In genomic region chr9:64340351-64341253, GRCm38 (mm10) we compare ENCODE assay signal across 8 mouse cellular contexts. TPM values are rescaled to one million over a fixed set of nuclear protein-coding genes. Genes with fewer than 3 reads are reported as not detected.
DNase-seq lines count a peak whose midpoint lies in the region; ATAC-seq and TF ChIP-seq lines count a peak whose summit lies in the region.

No protein-coding gene starts in this region.

- no peaks in the 10 kb centered on the region for H3K27me3 ChIP-seq in hindbrain, postnatal 0 days (ENCODE audit: insufficient read depth, low read length)

- H3K9me3 ChIP-seq in hindbrain, postnatal 0 days (ENCODE audit: low read length) = no peaks in the 10 kb centered on the region

- 0 out of 2 replicates have a peak, but pooled peaks cover 4% of the 10 kb centered on the region for H3K4me1 ChIP-seq in hindbrain, postnatal 0 days (ENCODE audit: insufficient read depth, low read length)

- WGBS in hindbrain, postnatal 0 days = under 1% methylated on average over 82 of the region's 85 CpGs

- intact Hi-C loops in gastrocnemius, adult 2 months (cut with DNase I) = no loop called here

- peaks cover 8% of the 10 kb centered on the region; the same call in 1 of the 2 replicates for H3K36me3 ChIP-seq in hindbrain, postnatal 0 days (ENCODE audit: insufficient read depth, low read length)

- peak overlapping the region; percentile 99 for H3K9ac ChIP-seq in hindbrain, postnatal 0 days (replicated peaks; ENCODE audit: low read length)

- DNase-seq in ZHBTc4 (ENCODE audit: low read depth, low spot score) = peak; percentile 83
- peak; percentile 41 to 72 for DNase-seq in cerebellum, postnatal 4 days (ENCODE audit: low spot score in 2 of 2)
- DNase-seq in gastrocnemius, adult 2 months = peak; percentile 82
- peak; percentile 83 for DNase-seq in hindbrain, postnatal 0 days (ENCODE audit: low spot score)
- peak; percentile 63 to 69 for DNase-seq in left cerebral cortex, adult 18-20 months (ENCODE audit: low spot score in 2 of 2)
- peak; percentile 85 to 89 for DNase-seq in lung, postnatal 4 days
- DNase-seq in retina, postnatal 1 day = peak; percentile 89
- peak; percentile 79 for DNase-seq in thymus, postnatal 4 days

- TF ChIP-seq CTCF in gastrocnemius, adult 2 months (IDR thresholded peaks at IDR 0.05) = peak; percentile 18; the same call in 1 of the 2 replicates
- peak; percentile 43 for TF ChIP-seq CTCF in hindbrain, postnatal 0 days (IDR thresholded peaks at IDR 0.05; ENCODE audit: low read depth)

- peak; percentile 93 for ATAC-seq in hindbrain, postnatal 0 days

- peak overlapping the region; percentile 75 for H3K4me2 ChIP-seq in hindbrain, postnatal 0 days (ENCODE audit: low read depth, low read length)

- peak overlapping the region; percentile 94 for H3K4me3 ChIP-seq in gastrocnemius, adult 2 months
- peak overlapping the region; percentile 63 for H3K4me3 ChIP-seq in hindbrain, postnatal 0 days (ENCODE audit: low read length)

- peak overlapping the region; percentile 98 for H3K27ac ChIP-seq in gastrocnemius, adult 2 months
- H3K27ac ChIP-seq in hindbrain, postnatal 0 days = peak overlapping the region; percentile 100

RNA-seq across cellular contexts. Expression of gene Dis3l, which starts 0.5 kb away (rescaled TPM):
- total RNA-seq in gastrocnemius, adult 2 months (2021) = 10 to 100 TPM; 21.0 to 26.9 TPM
- total RNA-seq in hindbrain, postnatal 0 days (2014; rRNA removed) = 15.3 and 20.9 TPM in 2 replicates
- 15.7 and 16.0 TPM in 2 replicates for polyA plus RNA-seq in hindbrain, postnatal 0 days (2015; fragmentation: Nextera tagmentation; extraction: Ambion mirVana)
- 10 to 100 TPM; 27.5 to 28.2 TPM for total RNA-seq in left cerebral cortex, adult 18-20 months (2021)

RNA-seq across cellular contexts. Expression of gene Megf11, which starts 44.8 kb away (rescaled TPM):
- under 1 TPM; 0.25 to 0.46 TPM for total RNA-seq in gastrocnemius, adult 2 months (2021)
- 38.2 and 42.0 TPM in 2 replicates for total RNA-seq in hindbrain, postnatal 0 days (2014; rRNA removed)
- polyA plus RNA-seq in hindbrain, postnatal 0 days (2015; fragmentation: Nextera tagmentation; extraction: Ambion mirVana) = 15.9 and 16.1 TPM in 2 replicates
- 10 to 100 TPM; 10.2 to 11.3 TPM for total RNA-seq in left cerebral cortex, adult 18-20 months (2021)

RNA-seq across cellular contexts. Expression of gene Tipin, which starts 59.2 kb away (rescaled TPM):
- total RNA-seq in gastrocnemius, adult 2 months (2021) = 10 to 100 TPM in 1 of 2 experiments, 1 to 10 TPM in 1; 7.9 to 10.3 TPM
- 40.3 and 83.7 TPM in 2 replicates for total RNA-seq in hindbrain, postnatal 0 days (2014; rRNA removed)
- polyA plus RNA-seq in hindbrain, postnatal 0 days (2015; fragmentation: Nextera tagmentation; extraction: Ambion mirVana) = 97.0 and 101 TPM in 2 replicates
- 10 to 100 TPM; 12.9 to 13.8 TPM for total RNA-seq in left cerebral cortex, adult 18-20 months (2021)

Comparison
In these comparisons a context has a peak if more than half of its experiments do, and no peak if none do; other contexts are left out.
1. Peak in every context shown above with its lines: DNase-seq, ATAC-seq, H3K4me3 ChIP-seq and H3K27ac ChIP-seq.
2. RNA of gene Megf11, which starts 44.8 kb away (total RNA-seq): 38.2 to 42.0 TPM in hindbrain, postnatal 0 days and 10.2 to 11.3 TPM in left cerebral cortex, adult 18-20 months; 0.25 to 0.46 TPM in gastrocnemius, adult 2 months; every median in the first group is over 4 times any median in the second.